Mouse (Mus musculus) testis, adult 2 months (tissue): ENCODE data around the gene Cacna1e.

Source experiments
- CTCF ChIP-seq: fragments of 200-500 bp; IDR thresholded peaks from 2 replicates; pipeline ENCODE4 v1.5.1; 2012; ENCODE audit warnings: low read depth, mild to moderate bottlenecking, inconsistent platforms, low read length, moderate library complexity; ENCODE audit not compliant: control insufficient read depth, insufficient read depth, insufficient replicate concordance
- POLR2A ChIP-seq: fragments of 200-500 bp; IDR thresholded peaks from 2 replicates; pipeline ENCODE4 v1.6.1; 2012; ENCODE audit warnings: low read depth, mild to moderate bottlenecking, inconsistent platforms, low read length, moderate library complexity; ENCODE audit not compliant: control insufficient read depth

- no peak for TF ChIP-seq POLR2A
- TF ChIP-seq CTCF, result no peak
Measured at GRCm38 (mm10) chr1:154579929-154580328, 304.4 kb downstream of the Cacna1e start.
